Mouse (Mus musculus) gonadal fat pad, adult 2 months (tissue): ENCODE measurements around the gene Klf7. TPM values are rescaled to one million over a fixed set of nuclear protein-coding genes. Genes with fewer than 3 reads are reported as not detected.
A peak's percentile ranks its signal among the peaks of the same experiment; 100 is the strongest.
"Not testable (repeated sequence)": the region's sequence is repeated elsewhere in the genome, so short reads cannot be mapped to it uniquely, and the experiment has no call there.

ENCODE experiments used
- DNase-seq: peaks from one replicate; pipeline ENCODE4 v3.0.0-alpha.2; 2012; ENCODE audit warnings: low read depth
- polyA plus RNA-seq: library from polyadenylated mRNA; depleted of rRNA; stranded (reverse); fragments of >200 nt; gene quantifications from 2 replicates; pipeline ENCODE4 v1.2.3, GENCODE M21; 2012; rRNA removed

Klf7 gene
- 4.7 and 9.0 TPM in 2 replicates for polyA plus RNA-seq

DNA sequence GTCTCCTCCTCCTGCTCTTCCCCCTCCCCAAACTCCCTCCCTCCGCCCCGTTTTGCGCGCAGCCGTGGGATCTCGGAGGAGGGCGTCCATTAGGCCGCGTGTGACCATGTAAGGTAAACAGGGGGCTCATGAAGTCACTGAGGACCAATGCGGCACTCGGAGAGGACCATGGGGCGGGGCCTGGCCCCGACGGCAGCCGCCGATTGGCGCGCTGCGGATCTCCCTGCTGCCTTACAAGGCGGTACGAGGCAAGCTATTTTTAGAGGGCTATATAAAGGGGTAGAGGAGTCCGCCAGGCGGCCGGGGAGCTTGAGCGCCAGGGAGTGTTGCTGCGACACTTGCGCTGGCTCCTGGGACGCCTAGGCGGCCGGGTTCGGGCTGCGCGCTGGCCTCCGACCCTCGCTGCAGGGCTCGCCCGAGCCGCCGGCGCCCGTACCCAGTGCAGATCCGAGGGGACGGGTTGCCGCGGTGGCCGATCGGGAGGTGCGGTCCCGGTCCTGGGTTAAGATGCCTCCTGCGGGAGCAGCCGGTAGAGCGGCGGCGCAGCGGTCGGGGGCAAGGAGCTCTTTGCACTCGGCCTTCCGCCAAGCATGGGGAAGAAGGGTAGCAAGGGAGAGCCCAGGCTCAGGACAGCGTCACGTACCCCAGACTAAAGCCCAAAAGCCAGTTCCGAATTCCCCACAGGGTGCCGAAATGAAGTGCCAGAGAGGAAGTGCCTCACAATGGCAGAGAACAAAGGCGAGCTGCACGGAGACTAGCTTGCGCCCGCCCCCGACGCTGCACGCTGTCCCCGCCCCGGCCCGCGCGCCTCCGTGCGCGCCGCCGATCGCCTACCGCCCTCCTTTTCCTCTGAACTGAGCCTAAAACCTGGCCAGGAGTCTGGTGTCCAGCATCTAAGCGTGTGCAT lies at the start of gene Klf7:
TSS of gene Klf7 (minus strand) at position 724 of the 907 bp plus-strand sequence.
- DNase-seq: peak; percentile 61

DNA sequence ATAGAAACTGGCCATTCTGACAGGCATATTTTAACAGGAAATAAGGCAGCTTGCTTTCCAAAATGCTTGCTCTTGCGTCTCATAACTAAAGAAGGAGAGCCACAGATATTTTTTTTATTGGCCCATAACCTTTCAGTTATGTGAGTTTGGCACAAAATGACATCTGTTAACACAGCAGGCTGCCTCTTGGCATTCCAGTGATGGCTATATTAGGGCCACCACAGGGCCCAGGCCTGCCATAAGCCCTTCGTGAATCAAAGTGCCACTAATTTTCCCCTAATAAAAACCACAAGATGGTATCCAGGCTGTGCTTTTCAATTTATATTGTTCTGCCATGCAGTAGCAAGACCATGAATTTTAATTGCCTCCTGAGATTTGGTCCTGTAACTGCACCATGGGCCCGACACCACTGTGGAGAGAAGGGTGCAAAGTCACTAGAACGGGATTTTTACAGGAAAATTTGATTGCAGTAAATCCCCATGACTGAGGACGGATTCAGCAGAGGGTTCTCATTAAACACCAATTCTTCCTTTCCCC lies 42.5 kb upstream of the Klf7 start:
- no peak for DNase-seq

DNA sequence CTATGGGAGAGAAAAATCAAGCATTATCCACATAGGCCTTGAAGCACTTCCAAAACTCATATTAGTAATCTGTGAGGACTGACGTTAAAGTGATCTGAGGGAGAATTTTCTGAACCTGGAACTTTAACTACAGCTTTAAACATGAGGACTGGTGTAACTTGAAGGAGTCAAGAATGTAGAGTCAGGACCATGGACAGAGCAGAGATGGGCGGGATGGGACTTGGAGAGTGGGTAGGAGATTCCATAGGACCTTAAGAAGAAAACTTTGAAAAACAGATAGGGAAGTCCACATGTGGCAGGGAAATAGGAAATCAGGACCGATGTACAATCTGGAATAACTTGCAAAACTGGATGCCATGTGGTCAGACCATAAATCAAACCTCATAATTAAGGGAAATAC lies 36.7 kb upstream of the Klf7 start:
- DNase-seq: no peak

DNA sequence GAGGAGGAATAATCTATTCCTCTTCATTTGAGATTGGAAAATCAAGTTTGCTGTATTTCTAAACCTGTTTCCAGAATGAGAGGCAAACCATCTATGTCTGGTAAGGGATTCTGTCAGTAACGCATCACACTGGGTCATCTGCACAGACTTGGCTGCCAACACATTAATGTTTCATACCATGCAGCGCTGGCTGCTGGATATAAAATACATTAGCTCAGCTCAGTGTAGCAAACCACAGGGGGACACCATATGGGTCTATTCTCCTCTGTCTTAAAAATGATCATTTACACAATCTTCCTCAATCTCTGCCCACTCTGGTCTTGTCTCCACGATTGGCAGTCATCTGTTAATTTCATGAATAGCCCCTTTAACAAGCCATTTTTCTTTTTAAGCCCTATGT lies 27.1 kb upstream of the Klf7 start:
- no peak for DNase-seq

DNA sequence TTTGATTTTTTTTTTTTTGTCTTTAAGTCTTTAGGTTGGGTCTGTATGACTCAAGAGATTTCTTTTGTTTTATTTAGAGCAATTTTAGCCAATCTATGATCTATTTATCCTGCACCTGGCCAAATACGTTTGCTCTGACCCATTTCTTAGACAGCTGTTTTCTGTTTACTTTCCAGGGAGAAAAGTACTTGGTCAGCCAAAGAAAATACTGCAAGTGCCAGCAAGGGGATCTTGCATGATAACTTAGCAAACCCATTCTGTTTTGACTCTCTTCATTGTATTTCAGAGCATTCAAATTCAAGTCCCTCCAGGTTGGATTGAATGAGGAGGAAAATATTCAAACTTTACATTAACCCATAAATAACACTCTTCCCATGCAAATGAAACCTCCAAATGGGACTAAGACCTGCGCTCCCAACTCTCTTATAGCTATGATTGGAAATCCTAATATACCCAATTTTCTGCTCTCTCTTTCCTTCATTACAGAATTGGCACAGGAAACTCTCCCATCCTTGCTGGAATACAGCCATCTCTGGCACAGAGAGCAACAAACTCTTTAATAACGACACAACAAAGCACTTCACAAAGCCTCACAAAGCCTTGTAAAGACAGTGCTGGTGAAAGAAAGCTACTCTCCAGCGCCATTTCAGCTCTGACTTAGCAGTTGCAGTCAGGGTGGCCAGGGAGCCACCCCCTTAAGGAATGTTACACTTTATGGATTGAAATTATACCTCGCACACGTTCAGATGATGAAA lies 20.8 kb upstream of the Klf7 start:
- no peak for DNase-seq

DNA sequence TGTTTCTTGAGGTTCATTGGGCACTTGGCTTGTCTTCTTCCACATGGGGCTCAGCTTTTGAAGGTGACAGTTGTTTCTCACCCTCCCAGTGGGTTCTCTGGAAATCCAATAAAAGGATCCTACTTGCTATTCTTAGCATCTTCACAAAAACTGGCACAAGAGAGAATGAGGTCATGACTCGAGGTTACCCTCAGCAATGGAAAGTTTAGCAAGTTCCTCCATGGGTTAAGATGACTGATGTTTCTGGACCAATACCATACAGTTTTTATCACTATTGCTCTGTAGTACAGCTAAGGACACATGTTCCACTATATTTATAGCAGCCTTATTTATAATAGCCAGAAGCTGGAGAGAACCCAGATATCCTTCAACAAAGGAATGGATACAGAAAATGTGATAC lies 12.4 kb upstream of the Klf7 start:
- no peak for DNase-seq

DNA sequence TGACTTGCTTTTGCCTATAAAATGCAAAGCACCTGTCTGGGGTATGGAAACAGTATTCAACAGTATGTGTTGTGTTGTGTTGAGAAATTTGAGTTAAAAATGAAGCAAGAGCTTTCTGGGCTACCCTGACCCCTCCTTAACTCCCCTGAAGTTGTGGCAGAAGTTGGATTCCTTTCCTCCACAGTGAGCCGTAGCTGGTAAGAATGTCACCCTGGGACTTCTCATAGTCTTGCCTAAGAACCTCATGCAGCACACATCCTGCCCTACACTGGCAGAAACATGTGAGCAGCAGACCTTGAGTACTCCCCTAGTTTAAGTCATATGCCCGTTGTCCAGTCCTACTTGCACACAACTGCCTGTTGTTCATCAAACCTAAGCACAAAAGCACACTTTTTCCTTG lies 4.7 kb upstream of the Klf7 start:
- no peak for DNase-seq

DNA sequence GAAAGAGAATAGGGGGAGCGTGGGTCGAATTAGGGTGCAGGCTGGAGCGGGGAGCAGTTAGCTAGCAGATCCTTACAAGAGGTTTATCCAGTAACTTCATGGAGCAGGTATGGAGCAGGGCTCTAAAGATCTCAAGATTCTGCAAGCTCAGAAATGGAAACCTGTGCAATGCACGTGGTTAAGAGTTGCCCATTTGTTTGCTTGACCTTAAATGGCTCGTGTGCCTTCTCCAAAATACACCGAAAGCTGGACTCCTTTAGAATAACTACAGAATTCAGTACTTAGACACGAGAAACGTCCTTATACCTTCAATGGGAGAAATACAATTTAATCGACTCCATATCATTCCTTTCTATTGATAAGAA lies 366 bp upstream of the Klf7 start:
- no peak for DNase-seq

DNA sequence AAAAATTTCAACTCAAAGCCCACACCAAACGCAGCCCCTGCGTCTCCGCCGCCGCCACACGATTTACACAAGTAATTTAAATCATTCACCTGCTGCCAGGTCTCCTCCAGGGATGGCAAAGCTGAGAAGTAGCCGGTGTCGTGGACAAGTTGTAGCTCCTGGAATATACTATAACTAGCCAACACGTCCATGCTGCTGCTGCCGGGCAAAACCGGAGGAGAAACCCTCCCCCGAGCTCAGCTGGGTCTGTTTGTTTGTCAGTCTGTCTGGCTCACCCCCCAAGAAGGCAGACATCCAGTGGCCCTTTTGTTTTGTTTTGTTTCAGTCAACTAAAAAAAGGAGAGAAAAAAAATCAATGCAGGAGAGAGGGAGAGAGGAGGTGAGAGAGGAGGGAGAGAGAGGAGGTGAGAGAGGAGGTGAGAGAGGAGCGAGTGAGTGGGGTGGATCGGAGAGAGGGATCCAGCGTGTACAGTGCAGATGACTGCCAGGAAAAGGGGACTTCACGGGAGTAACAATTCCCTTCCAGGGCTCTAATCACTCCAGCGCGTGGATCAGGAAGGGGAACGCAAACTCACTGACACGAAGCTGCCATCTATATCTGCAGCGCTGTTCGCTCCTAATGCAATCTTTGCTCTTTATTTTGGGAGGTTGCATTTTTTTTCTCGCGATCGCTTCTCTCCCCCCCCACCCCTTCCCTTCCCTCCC lies 1.1 kb downstream of the Klf7 start:
- no peak for DNase-seq

DNA sequence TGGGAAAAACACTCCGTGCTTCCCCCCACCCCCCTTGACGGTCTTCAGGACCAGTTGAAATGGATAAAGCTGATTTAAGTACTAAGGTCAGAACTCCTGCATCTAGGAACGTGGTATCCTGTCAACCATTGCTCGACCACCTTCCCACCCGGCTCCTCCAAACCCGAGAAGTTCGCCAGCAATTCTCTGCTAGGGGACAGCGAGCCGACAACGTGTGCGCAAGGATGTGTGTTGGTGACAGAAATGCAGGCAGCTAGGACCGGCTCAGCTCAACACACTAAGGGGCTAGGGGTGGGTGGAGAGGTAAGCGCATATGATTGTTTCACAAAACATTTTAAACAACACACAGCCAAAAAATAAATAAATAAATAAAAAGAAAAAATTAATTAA lies 1.7 kb downstream of the Klf7 start:
- no peak for DNase-seq

DNA sequence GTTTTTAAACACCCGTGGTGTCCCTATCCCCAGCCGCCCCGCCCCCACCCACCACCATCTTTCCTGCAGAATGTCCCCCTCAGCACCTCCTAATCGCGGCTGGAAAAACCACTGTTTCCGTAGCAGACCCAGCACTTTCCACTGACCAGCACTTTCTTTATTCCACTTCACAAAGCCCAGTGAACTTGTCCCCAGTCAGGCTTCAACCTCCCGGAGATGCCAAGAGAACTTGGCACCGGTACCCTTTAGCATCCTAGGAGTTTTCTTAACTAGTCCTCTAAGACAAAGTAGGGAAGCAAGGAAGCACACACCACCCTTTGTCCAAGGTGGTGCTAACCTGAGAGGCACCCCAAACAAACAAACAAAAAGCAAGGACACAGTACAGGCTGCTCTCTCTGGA lies 2.2 kb downstream of the Klf7 start:
- no peak for DNase-seq

DNA sequence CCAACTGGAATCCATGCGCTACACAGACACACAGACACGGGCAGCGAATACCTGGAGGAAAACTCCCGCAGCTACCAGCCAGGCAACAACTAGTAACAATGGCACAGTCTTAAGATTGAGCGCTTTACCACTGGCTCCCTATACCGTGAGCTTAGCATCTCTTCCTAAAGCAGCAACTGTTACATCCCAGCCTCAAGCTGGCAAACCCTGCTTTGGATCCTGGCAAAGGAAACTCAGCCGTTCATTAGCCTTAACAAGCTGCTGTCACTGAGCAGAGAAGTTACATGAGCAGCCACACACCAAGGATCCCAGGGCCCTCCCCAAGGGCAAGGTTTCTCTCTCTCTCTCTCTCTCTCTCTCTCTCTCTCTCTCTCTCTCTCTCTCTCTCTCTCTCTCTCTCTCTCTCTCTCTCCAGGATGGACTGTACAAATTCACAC lies 2.7 kb downstream of the Klf7 start:
- DNase-seq: no peak

DNA sequence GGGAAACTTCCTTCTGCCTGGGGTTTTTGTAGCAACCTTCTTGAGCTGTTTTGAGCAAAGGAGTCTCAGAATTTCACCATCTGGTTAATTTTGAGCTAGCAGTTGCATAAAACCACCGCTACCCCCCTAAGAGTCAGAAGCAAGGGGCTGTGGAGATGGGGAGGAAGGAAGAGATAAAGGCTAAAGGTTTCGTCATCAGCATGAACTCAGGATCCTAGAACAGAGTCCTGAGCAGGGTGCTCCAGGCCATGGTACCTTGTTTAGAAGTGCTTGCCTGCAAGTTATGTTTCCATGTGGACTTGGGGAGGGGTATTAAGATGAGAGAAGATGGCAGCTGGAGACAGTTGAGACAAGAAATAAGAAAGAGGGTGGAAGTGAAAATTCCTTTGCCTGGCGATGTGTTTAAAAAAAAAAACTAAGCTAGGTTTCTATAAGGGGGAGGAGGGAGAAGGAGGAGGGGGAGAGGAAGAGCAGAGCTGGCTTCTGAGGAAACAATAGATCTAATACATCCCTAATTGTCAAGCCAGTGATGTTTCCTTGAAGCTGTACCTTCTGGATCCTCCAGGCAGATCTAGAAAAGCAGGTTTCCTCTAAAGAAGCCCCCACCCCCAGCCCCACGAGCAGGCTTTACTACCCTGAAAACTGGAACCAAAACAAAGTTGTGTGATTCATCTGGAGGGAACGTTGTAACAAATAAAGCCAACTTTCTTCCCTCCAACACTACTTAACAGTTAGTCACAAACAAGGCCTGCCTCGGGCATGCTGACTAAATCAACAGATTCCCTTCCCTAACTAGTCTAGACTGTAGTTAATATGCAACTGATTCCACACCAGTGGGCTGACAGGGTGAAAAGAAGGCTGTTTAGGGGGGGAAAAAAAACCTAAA lies 3.6 kb downstream of the Klf7 start:
- DNase-seq: no peak

DNA sequence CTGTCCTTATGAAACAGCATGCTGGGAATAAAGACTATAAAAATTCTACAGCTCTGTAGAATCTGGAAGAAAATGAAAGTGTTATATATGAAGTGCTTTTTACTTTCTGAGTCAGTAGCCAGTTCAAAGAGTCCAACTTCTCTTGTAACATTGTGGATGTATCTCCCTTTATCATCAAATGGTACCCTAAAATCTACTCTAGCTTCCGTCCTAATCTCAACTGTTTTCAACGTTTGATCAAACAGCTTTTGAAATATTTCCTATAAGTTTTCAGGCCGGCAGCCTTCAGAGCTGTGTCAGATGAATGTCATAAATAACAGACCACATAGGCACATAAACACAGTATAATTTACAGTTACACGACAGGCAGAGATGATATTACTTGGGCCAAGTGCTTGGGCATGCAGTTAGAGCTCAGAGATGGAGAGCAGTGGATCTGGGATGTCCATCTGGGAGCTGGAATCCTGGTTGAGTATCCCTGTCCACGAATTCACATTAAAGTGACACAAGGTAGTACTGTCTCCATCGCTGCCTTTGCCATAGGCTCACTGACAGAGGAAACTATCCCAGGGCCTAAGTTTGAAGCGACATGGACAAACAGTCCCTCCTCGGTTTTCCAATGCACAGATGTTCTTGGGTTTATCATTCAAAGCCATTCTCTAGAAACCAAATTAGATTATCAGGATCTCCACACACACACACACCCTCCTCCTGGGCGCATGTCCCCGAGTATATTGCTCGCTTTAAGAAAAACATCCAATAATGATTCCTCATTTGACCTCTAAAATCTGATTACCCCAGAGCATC lies 4.4 kb downstream of the Klf7 start:
- no peak for DNase-seq

DNA sequence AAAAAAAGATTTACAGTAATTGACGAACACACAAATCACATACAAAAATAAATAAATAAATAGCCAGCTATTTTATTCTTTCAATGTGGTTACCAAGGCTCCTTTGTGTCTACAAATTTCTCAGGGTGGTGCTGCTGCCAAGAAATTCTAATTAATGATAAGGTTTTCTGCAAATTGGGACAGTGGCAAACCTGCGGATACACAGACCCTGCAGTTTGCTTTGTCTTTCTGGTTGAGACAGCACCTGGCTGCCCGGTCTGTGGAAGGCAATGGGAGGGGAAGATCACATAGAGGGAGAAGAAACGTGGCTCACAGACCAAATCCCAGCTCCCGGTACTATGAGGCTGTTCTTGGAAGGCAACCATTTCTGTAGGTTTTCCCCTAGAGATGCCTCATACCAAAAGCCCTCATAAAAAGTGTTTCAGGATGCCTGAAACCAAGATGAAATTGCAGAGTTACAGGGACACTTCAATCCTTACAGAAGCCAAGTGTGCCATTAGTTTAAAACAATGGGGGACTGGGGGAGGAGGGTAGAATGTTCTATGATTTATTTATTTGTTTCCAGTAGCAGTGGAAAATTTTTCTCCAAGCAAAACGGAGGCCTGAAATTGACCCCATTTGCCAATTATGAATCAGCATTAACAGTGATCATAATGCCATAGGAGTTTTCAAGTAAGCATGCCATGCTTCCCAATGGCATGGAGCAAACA lies 5.2 kb downstream of the Klf7 start:
- no peak for DNase-seq

DNA sequence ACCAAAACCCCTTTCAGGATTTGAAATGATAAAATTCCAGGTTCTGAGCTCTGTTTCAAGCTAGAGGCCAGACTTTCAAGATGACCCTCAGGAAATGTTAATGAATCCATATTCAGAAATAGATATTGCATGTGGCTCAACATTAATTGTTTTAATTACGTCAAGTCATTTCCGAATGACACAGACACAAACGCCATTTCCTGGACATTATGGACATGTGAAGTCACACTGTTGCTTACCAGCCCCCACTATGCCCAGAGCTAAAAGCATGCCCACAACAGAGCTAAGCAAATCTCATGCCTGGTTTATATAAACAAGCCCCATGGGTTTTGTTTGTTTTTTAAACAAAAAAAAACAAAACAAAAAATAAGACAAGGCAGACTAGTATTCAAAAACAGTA lies 7.5 kb downstream of the Klf7 start:
- DNase-seq: no peak

DNA sequence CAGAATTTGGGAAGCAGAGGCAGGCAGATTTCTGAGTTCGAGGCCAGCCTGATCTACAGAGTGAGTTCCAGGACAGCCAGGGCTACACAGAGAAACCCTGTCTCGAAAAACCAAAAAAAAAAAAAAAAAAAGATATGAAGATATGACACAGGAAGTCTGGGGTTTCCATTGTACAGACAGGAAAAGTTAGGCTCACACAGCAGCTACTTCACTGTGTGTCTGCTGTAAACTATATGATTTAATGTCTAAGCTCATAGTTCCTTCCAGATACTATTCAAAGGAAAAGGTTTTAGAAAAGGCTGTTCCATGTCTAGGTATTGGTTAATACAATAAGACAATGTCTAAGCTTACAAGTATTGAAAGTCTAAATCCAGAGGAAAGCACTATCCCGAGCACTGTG lies 13.4 kb downstream of the Klf7 start:
- not testable (repeated sequence) for DNase-seq

DNA sequence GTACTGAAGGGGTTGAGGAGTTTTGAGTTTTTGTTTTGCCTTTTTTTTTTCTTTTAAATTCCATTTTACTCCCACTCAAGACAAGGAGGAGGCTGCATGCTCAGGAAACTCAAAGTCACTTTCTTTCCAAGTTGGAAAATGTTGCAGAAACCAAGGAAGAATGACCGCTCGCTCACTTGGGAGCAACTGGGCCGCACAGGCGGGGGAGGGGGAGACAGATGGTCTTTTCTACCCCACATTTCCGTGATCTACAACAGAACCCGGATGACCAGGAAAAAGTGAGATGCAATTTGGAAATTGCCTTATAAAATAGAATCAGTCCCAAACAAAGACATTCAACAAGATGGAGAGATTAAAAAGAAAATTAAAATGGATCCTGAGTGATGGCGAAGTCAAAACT lies 14.6 kb downstream of the Klf7 start:
- no peak for DNase-seq

DNA sequence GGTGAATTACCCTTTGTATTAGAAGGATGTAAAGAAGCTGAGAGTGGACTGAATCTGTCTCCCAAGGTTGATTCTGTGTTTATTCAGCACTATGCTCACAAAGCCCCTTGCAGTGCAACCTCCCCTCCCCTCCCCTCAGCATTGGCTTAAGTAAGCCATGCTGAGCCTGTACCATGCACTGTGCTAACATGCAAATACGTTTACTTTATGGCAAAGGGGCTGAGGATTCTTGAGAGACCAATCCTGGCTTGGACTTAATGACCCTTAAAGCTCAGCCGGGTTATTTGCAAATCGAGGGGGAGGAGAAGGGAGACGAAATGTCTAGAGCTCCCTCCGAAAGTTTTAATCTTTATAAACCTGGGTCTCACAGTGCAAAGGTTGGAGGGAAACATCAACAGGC lies 16.0 kb downstream of the Klf7 start:
- no peak for DNase-seq

DNA sequence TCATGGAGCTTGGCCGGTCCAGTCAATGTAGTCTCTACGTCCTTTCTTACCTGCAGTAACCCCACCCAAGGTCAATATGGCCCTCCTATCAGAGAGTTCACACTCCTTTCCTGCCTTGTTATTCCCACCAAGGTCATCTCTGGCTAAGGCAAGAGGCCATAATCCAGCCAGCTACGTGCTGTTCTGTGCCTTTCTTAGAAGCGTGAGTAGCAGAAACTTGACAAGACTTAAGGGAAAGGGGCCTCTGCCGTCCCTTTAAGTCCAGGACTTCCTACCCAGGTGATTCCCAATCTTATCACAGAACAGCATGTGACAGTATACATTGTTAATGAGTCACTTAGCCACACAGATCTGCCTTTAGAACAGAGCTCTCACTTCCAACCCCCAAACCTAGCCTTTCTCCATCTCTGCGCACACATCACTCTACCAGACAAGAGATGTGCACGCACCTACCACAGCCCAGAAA lies 16.9 kb downstream of the Klf7 start:
- no peak for DNase-seq
